Mouse (Mus musculus): ENCODE results near the gene Rnps1. TPM values are rescaled to one million over a fixed set of nuclear protein-coding genes. Genes with fewer than 3 reads are reported as not detected.

Rnps1 gene
- polyA plus RNA-seq (2014; fragmentation: Illumina TruSeq; extraction: RNeasy Lipid Tissue Mini Kit (QIAGEN cat#74804); ENCODE audit: low read depth, low replicate concordance): 19.3 TPM

DNA sequence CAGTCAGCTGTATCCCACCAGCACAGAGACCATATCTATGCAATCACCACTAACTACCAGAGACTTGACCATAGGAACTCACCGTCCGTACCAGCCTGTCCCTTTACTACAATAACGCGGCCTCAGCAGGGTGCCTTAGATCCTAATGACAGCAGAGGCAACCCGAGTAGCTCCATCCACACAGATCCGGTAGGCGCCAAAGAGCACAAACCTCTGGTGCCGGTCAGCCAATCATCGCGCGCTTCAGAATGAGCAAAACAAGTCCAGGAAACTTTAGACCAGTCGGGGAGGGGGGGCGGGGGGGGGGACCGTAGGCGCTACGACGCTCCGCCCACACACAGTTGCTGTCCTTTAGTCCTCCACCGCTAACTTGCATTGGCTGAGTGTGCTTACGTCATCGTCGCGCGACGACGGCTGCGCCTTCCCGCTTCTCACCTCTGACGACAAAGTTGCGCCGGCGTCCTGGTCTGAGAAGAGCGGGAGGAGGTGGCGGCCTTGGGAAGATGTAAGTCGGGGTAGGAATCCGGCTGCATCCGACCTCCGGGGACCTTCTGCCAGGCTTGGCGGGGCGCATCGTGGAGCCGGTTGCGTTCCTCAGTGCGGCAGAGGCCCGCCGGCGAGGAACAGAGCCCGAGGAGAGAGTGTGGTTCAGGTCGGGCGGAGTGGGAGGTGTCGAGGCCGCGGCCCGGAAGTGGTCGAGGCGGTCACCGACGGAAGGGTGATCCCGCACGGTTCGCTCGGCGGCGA is at the start of gene Rnps1:
Rnps1 (plus strand) TSS at position 336 of the 747 bp plus-strand sequence.

DNA sequence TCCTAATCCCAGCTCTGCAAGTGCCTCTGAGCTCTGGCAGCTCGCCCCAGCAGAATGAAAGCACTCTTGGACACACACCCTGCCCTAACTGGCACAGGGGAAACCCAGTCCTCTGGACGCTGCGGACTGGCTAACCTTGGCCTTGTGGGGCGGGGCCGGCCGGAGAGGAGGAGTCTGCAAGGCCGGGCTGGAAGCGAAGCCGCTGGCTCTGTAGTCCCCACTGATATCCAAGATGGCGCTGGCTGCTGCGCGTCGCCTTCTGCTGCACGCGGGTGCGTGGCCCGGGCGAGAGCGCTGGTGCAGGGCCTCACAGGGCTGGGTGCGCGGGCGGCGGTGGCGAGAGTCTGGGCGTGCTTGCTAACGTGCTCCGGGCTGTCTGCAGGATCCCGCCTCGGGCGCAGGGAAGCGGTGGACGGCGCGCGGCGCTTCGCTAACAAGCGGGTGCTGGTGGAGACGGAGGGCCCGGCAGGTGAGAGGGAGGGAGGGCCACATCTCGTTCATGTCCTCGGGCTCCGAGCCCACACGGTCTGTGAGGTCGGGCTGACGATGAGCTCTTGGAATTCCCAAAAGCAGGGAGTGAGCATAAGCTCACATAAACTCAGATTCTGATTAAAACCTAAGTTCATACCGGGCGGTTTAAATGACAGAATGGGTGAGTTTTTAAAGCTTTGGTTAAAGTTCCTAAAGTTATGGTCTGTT is 12.3 kb downstream of the Rnps1 start, which contains the start of gene Eci1:
Eci1 (plus strand) TSS at position 171 of the 699 bp plus-strand sequence.

DNA sequence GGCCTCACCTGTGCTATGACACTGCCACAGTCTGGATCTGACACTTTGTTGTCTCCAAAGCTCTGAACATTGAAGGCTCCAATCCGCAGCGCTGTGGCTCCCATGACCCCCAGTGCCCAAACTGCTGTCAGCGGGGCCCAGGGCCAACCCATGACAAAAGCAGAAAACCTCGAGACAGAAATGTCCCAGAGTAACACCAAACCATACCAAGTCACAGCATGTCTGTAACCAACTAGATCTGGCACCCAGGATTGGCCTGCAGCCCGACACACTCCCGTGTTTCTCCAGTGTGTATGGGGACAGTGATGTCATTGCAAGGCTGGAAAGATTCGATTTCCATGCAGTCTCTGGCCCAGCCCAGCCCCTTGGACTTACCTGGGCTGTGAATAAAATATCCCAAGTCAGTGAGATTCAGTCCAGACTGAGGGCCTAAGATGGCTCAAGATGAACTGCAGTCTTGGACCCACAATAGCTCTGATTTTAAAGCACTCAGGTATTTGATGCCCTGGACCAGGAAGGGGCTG is 28.3 kb downstream of the Rnps1 start, which contains the start of gene Dnase1l2:
Dnase1l2 (minus strand) TSS at position 474 of the 524 bp plus-strand sequence.

DNA sequence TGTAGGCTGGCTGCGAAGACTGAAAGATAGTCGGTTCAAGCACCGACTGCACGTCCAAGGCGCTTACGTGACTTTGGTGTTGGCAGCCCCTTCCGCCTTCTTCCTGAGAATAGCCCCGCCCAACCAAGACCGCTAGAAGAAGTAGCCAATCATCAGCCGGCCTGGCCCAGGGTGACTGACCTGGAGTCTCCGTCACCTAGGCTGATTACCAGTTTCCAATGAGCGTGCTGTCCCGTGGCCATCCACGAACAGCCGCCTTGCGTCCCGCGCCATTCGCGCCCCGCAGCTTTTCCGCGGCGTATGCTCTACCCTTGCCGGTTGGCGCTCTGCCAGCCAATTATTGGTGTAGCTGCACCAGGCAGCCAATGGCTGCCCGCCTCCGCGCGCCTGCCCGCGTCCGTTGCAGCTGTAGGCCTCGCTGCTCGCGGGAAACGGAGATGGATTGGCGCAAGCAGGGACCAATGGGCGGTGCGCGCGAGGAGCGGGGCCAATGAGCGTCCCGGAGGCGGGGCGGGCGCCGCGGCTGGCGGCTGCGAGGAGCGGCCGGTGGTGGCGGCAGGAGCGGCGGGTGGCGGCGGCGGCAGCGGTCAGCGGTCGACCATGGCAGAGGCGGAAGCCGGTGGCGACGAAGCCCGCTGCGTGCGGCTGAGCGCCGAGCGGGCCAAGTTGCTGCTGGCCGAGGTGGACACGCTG is 55.7 kb downstream of the Rnps1 start, which contains the start of the genes E4f1 and Pgp:
E4f1 (minus strand) TSS at position 404 of the 693 bp plus-strand sequence.
Pgp (plus strand) TSS at position 483 of the 693 bp plus-strand sequence.

DNA sequence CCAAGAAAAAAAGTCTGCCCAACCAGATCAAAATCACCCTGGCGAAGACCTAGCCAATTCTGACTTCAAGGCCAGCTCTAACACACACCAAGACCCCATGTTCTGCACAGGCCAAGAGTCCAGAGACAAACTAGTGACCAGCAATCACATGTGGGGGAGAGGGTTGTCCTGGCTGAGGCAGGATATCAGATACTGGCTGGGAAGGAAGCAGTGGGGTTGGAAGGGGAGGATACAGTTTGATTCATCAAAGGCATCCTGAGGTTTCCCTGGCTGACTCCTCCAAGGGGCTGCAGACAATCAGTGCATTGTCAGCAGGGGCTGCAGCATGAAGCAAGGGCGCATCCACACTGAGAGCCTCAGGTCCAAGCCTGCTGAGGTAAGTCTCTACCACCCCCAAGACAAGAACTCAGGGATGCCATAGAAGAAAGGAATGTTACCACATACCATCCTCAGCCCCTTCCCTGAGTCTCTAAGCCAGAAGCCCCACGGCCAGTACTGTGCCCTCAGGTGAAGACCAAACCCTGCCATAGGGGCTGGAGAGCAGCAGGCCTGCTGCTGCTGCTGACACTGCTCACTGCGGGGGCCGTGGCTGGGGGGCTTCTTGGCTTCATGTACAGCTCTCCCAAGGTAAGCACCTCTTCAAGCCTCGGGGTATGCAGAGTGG is 59.4 kb downstream of the Rnps1 start, which contains the start of gene Bricd5:
Bricd5 (plus strand) TSS at position 273 of the 664 bp plus-strand sequence.

Other genes with a start within 250 kb of the Rnps1 start
- 36.0 TPM for gene Atp6v0c, start 244.9 kb upstream of the Rnps1 start, polyA plus RNA-seq (2014; fragmentation: Illumina TruSeq; extraction: RNeasy Lipid Tissue Mini Kit (QIAGEN cat#74804); ENCODE audit: low read depth, low replicate concordance)
- gene Tbc1d24, start 209.0 kb upstream of the Rnps1 start, polyA plus RNA-seq (2014; fragmentation: Illumina TruSeq; extraction: RNeasy Lipid Tissue Mini Kit (QIAGEN cat#74804); ENCODE audit: low read depth, low replicate concordance): 7.0 TPM
- 0.32 TPM for gene Ntn3, start 205.0 kb upstream of the Rnps1 start, polyA plus RNA-seq (2014; fragmentation: Illumina TruSeq; extraction: RNeasy Lipid Tissue Mini Kit (QIAGEN cat#74804); ENCODE audit: low read depth, low replicate concordance)
- gene Tedc2, start 193.7 kb upstream of the Rnps1 start, polyA plus RNA-seq (2014; fragmentation: Illumina TruSeq; extraction: RNeasy Lipid Tissue Mini Kit (QIAGEN cat#74804); ENCODE audit: low read depth, low replicate concordance): 19.8 TPM
- gene Ccnf, start 163.1 kb upstream of the Rnps1 start, polyA plus RNA-seq (2014; fragmentation: Illumina TruSeq; extraction: RNeasy Lipid Tissue Mini Kit (QIAGEN cat#74804); ENCODE audit: low read depth, low replicate concordance): 0.50 TPM
- gene Abca17, start 63.5 kb upstream of the Rnps1 start, polyA plus RNA-seq (2014; fragmentation: Illumina TruSeq; extraction: RNeasy Lipid Tissue Mini Kit (QIAGEN cat#74804); ENCODE audit: low read depth, low replicate concordance): not detected
- 8.9 TPM for gene Abca3, start 62.6 kb upstream of the Rnps1 start, polyA plus RNA-seq (2014; fragmentation: Illumina TruSeq; extraction: RNeasy Lipid Tissue Mini Kit (QIAGEN cat#74804); ENCODE audit: low read depth, low replicate concordance)
- gene Eci1, start 12.1 kb downstream of the Rnps1 start, polyA plus RNA-seq (2014; fragmentation: Illumina TruSeq; extraction: RNeasy Lipid Tissue Mini Kit (QIAGEN cat#74804); ENCODE audit: low read depth, low replicate concordance): 61.8 TPM
- not detected for gene Dnase1l2, start 28.5 kb downstream of the Rnps1 start, polyA plus RNA-seq (2014; fragmentation: Illumina TruSeq; extraction: RNeasy Lipid Tissue Mini Kit (QIAGEN cat#74804); ENCODE audit: low read depth, low replicate concordance)
- gene E4f1, start 55.7 kb downstream of the Rnps1 start, polyA plus RNA-seq (2014; fragmentation: Illumina TruSeq; extraction: RNeasy Lipid Tissue Mini Kit (QIAGEN cat#74804); ENCODE audit: low read depth, low replicate concordance): 0.37 TPM
- gene Pgp, start 55.8 kb downstream of the Rnps1 start, polyA plus RNA-seq (2014; fragmentation: Illumina TruSeq; extraction: RNeasy Lipid Tissue Mini Kit (QIAGEN cat#74804); ENCODE audit: low read depth, low replicate concordance): 6.5 TPM
- not detected for gene Bricd5, start 59.3 kb downstream of the Rnps1 start, polyA plus RNA-seq (2014; fragmentation: Illumina TruSeq; extraction: RNeasy Lipid Tissue Mini Kit (QIAGEN cat#74804); ENCODE audit: low read depth, low replicate concordance)
- 1.8 TPM for gene Mlst8, start 64.5 kb downstream of the Rnps1 start, polyA plus RNA-seq (2014; fragmentation: Illumina TruSeq; extraction: RNeasy Lipid Tissue Mini Kit (QIAGEN cat#74804); ENCODE audit: low read depth, low replicate concordance)
- gene Caskin1, start 74.0 kb downstream of the Rnps1 start, polyA plus RNA-seq (2014; fragmentation: Illumina TruSeq; extraction: RNeasy Lipid Tissue Mini Kit (QIAGEN cat#74804); ENCODE audit: low read depth, low replicate concordance): not detected
- 3.5 TPM for gene Traf7, start 113.4 kb downstream of the Rnps1 start, polyA plus RNA-seq (2014; fragmentation: Illumina TruSeq; extraction: RNeasy Lipid Tissue Mini Kit (QIAGEN cat#74804); ENCODE audit: low read depth, low replicate concordance)
- gene Rab26, start 119.6 kb downstream of the Rnps1 start, polyA plus RNA-seq (2014; fragmentation: Illumina TruSeq; extraction: RNeasy Lipid Tissue Mini Kit (QIAGEN cat#74804); ENCODE audit: low read depth, low replicate concordance): not detected
- 1.3 TPM for gene Pkd1, start 135.3 kb downstream of the Rnps1 start, polyA plus RNA-seq (2014; fragmentation: Illumina TruSeq; extraction: RNeasy Lipid Tissue Mini Kit (QIAGEN cat#74804); ENCODE audit: low read depth, low replicate concordance)
- 7.0 TPM for gene Tsc2, start 218.1 kb downstream of the Rnps1 start, polyA plus RNA-seq (2014; fragmentation: Illumina TruSeq; extraction: RNeasy Lipid Tissue Mini Kit (QIAGEN cat#74804); ENCODE audit: low read depth, low replicate concordance)
- gene Nthl1, start 218.1 kb downstream of the Rnps1 start, polyA plus RNA-seq (2014; fragmentation: Illumina TruSeq; extraction: RNeasy Lipid Tissue Mini Kit (QIAGEN cat#74804); ENCODE audit: low read depth, low replicate concordance): 0.50 TPM
- 3.9 TPM for gene Slc9a3r2, start 235.8 kb downstream of the Rnps1 start, polyA plus RNA-seq (2014; fragmentation: Illumina TruSeq; extraction: RNeasy Lipid Tissue Mini Kit (QIAGEN cat#74804); ENCODE audit: low read depth, low replicate concordance)
- not detected for gene Npw, start 243.9 kb downstream of the Rnps1 start, polyA plus RNA-seq (2014; fragmentation: Illumina TruSeq; extraction: RNeasy Lipid Tissue Mini Kit (QIAGEN cat#74804); ENCODE audit: low read depth, low replicate concordance)

All from liver, adult 10 weeks (tissue).